Mouse (Mus musculus) heart, embryonic 14.5 days (tissue): Measurements from ENCODE around the gene Nhlrc3. TPM values are rescaled to one million over a fixed set of nuclear protein-coding genes. Genes with fewer than 3 reads are reported as not detected.

ENCODE experiments used
- ATAC-seq: fragments of 200-750 bp; cut with Nextera tagmentation; 2 replicates; pipeline ENCODE4 v1.8.0; 2017; ENCODE audit warnings: low read depth, moderate TSS enrichment; ENCODE audit not compliant: insufficient number of reproducible peaks, insufficient read depth, low FRiP score
- H3K27ac ChIP-seq, 2 experiments: fragments of 200-500 bp in 1 of 2; fragments of 300-500 bp in 1 of 2; sonication (generic) in 1 of 2; replicated peaks in 1 of 2; 2 replicates each; pipeline ENCODE4 v1.5.1; 2012 to 2014; ENCODE audit warnings: low read depth in 2 of 2, low read length in 2 of 2, control low read depth in 1 of 2, mild to moderate bottlenecking in 1 of 2, mixed read lengths in 1 of 2; ENCODE audit not compliant: control insufficient read depth in 1 of 2, insufficient read depth in 1 of 2
- H3K27me3 ChIP-seq: fragments of 300-500 bp; sonication (generic); 2 replicates; pipeline ENCODE4 v1.6.1; 2014; ENCODE audit warnings: mild to moderate bottlenecking, low read length, control low read depth; ENCODE audit not compliant: control insufficient read depth, insufficient read depth
- H3K36me3 ChIP-seq: fragments of 300-500 bp; sonication (generic); 2 replicates; pipeline ENCODE4 v1.6.1; 2014; ENCODE audit warnings: mild to moderate bottlenecking, control low read depth, low read length, mixed read lengths; ENCODE audit not compliant: control insufficient read depth, insufficient read depth
- H3K4me1 ChIP-seq, 2 experiments: fragments of 200-500 bp in 1 of 2; fragments of 300-500 bp in 1 of 2; sonication (generic) in 1 of 2; 2 replicates each; pipeline ENCODE4 v1.6.1; 2012 to 2014; ENCODE audit warnings: low read length in 2 of 2, control low read depth in 1 of 2, mixed read lengths in 1 of 2; ENCODE audit not compliant: control insufficient read depth in 2 of 2, insufficient read depth in 2 of 2
- H3K4me2 ChIP-seq: fragments of 300-500 bp; sonication (generic); 2 replicates; pipeline ENCODE4 v1.6.1; 2014; ENCODE audit warnings: mild to moderate bottlenecking, low read length
- H3K4me3 ChIP-seq, 2 experiments: fragments of 200-500 bp in 1 of 2; fragments of 300-500 bp in 1 of 2; sonication (generic) in 1 of 2; 2 replicates each; pipeline ENCODE4 v1.5.1; 2012 to 2014; ENCODE audit warnings: low read length in 2 of 2, mild to moderate bottlenecking in 2 of 2, control low read depth in 1 of 2, low read depth in 1 of 2, moderate library complexity in 1 of 2; ENCODE audit not compliant: control insufficient read depth in 1 of 2, insufficient read depth in 1 of 2
- H3K9ac ChIP-seq: fragments of 300-500 bp; sonication (generic); 2 replicates; pipeline ENCODE4 v1.6.1; 2014; ENCODE audit warnings: mild to moderate bottlenecking, low read length
- H3K9me3 ChIP-seq: fragments of 300-500 bp; sonication (generic); 2 replicates; pipeline ENCODE4 v1.6.1; 2016; ENCODE audit warnings: low read length, control low read depth; ENCODE audit not compliant: control insufficient read depth
- WGBS: fragments of 180-500 bp; shearing (Covaris S2); extraction: QIAGEN DNeasy Blood & Tissue Kit; methylation state at CpG from one replicate; pipeline ENCODE4 v1.1.7; 2014; 5-methylcytosine and 5-hydroxymethylcytosine counted together
- polyA plus RNA-seq: library from polyadenylated mRNA; unstranded; fragments of >200 nt; fragmentation: Nextera tagmentation; extraction: Ambion mirVana; gene quantifications from 2 replicates; pipeline ENCODE4 v1.2.1, GENCODE M21; 2014

Gene Nhlrc3
- polyA plus RNA-seq, 1 experiment from 2014 or later, result 7.0 TPM

DNA sequence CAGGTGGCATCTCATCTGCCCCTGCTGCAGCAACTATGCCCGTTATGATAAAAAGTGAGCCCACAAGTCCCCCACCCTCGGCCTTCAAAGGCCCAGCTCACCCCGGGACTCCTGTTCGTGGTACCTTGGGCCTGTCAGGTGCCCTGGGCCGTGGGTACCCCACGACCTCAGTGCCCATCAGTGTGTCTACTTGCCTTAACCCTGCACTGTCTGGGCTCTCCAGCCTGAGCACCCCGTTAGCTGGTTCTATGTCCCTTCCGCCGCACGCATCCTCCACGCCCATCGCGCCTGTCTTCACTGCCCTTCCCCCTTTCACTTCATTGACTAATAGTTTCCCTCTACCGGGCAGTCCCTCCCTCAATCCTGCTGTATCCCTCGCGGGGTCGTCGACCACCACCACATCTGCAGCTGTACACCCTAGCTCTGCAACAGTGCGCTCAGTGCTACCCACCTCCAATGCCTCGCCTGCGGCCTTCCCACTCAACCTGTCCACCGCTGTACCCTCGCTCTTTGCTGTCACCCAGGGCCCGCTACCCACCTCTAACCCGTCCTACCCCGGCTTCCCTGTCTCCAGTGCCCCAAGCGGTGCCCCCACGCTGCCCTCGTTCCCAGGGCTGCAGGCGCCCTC is 15.4 kb upstream of the Nhlrc3 start:
- Histone ChIP-seq H3K9ac (no peak overlapping the region), H3K27ac (no peak overlapping the region), H3K4me2 (no peak overlapping the region), H3K9me3 (no peaks in the 10 kb centered on the region), H3K4me1 (no peaks in the 10 kb centered on the region), H3K36me3 (peaks cover 86% of the 10 kb centered on the region), H3K27me3 (no peaks in the 10 kb centered on the region), H3K4me3 (no peak overlapping the region)
- whole genome bisulfite sequencing, result 92% methylated on average over 30 of the region's 30 CpGs
- no peak for ATAC-seq

DNA sequence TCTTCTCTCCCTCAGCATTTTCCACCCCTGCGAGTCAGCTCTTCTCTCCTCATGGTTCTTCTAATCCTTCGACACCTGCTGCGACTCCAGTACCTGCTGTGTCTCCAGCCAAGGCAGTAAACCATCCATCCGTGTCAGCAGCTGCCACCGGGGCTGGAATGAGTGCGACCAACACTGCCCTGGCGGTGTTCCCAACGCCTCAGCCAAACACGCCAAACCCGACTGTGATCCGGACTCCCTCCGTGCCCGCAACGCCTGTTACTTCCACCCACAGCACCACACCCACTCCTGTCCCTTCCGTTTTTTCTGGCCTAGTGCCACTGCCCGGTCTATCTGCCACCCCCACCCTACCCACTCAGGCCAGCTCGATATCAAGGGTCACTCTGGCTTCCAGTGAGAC is 14.3 kb upstream of the Nhlrc3 start:
- Histone ChIP-seq H3K4me1 (no peaks in the 10 kb centered on the region), H3K27me3 (no peaks in the 10 kb centered on the region), H3K9ac (no peak overlapping the region), H3K4me2 (no peak overlapping the region), H3K36me3 (peaks cover 96% of the 10 kb centered on the region), H3K4me3 (no peak overlapping the region), H3K27ac (no peak overlapping the region), H3K9me3 (no peaks in the 10 kb centered on the region)
- 86% methylated on average over 17 of the region's 17 CpGs for WGBS
- no peak for ATAC-seq

DNA sequence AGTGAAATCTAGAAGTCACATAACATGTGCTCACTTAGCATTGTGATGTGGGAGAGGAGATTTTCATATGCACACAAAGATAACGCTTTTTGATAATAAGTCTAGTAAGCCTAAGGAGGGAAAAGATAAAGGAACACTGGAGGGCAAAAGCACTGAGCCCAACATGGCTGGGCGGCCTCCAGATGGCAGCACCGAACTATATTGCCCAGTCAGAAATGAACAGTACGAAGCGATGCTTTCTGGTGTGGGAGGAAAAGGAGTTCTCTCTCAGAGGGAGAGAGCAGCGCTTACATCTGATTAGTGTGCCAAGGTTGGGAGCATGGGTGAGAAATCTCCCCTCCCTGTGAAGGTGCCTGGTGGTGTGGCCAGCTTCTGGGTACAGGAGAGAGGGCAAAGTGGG is 12.8 kb upstream of the Nhlrc3 start:
- H3K27me3 ChIP-seq, result no peaks in the 10 kb centered on the region
- 49% methylated on average over 6 of the region's 6 CpGs for WGBS
- no peak overlapping the region for H3K4me3 ChIP-seq
- H3K4me1 ChIP-seq, result no peaks in the 10 kb centered on the region
- H3K36me3 ChIP-seq, result peaks cover 98% of the 10 kb centered on the region
- no peak overlapping the region for H3K9ac ChIP-seq
- H3K9me3 ChIP-seq, result no peaks in the 10 kb centered on the region
- no peak overlapping the region for H3K4me2 ChIP-seq
- H3K27ac ChIP-seq, result no peak overlapping the region
- ATAC-seq, result no peak

DNA sequence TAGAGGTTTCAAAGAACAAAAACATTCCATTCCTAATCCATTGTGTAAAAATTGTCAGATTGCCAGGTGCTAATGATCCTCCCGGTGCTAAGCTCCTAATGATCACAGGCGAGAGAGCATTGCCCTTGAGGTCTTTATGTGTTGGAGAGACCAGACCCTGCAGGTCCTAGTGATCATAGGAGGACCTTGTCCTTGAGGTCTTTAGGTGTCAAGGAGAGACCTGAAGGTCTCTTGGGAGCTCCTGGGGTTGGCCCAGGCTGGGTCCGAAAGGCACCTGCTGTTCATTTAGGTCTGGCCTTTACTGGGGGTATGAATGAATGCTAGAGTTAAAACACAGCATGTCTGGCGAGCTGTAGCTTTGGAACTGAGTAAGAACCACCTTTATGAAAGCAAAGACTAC is 11.0 kb upstream of the Nhlrc3 start:
- no peak for ATAC-seq
- WGBS, result 66% methylated on average over 4 of the region's 4 CpGs
- no peak overlapping the region for H3K4me2 ChIP-seq
- no peaks in the 10 kb centered on the region for H3K9me3 ChIP-seq
- no peaks in the 10 kb centered on the region for H3K4me1 ChIP-seq
- no peak overlapping the region for H3K4me3 ChIP-seq
- H3K27me3 ChIP-seq, result no peaks in the 10 kb centered on the region
- no peak overlapping the region for H3K27ac ChIP-seq
- H3K36me3 ChIP-seq, result peaks cover 95% of the 10 kb centered on the region
- no peak overlapping the region for H3K9ac ChIP-seq

- 94% methylated on average over 5 of the region's 5 CpGs for WGBS
- no peak for ATAC-seq
- Histone ChIP-seq H3K4me1 (peaks cover 0 to 3% of the 10 kb centered on the region in 2 experiments; a peak in 1 of 4 replicates), H3K27me3 (no peaks in the 10 kb centered on the region), H3K9me3 (no peaks in the 10 kb centered on the region), H3K4me2 (no peak overlapping the region), H3K9ac (no peak overlapping the region), H3K36me3 (peaks cover 79% of the 10 kb centered on the region), H3K4me3 (no peak overlapping the region), H3K27ac (no peak overlapping the region)
Observed at GRCm38 (mm10) chr3:53472061-53472460, 8.9 kb upstream of the Nhlrc3 start.

DNA sequence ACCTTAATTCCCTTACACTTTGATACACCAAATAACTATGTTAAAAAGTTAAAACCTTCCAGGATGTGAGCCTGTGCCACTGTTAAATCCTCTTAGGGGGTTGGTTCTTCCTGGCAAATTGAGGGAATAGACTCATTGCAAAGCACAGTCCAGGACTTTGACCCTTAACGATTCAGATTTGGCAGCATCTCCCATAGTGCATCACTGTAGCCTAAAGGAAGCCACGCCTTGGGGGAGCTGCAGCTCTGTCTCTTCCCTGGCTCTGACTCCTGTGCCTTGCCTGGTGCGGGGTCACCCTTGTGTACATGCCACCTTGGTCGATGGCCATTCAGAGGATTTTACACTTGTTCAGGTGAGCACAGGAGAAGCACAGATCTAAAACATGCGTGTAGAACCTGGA is 6.5 kb upstream of the Nhlrc3 start:
- no peaks in the 10 kb centered on the region for H3K9me3 ChIP-seq
- no peak overlapping the region for H3K27ac ChIP-seq
- ATAC-seq, result no peak
- H3K27me3 ChIP-seq, result no peaks in the 10 kb centered on the region
- 95% methylated on average over 5 of the region's 5 CpGs for WGBS
- peaks cover 2 to 22% of the 10 kb centered on the region in 2 experiments for H3K4me1 ChIP-seq
- no peak overlapping the region for H3K4me2 ChIP-seq
- peaks cover 57% of the 10 kb centered on the region for H3K36me3 ChIP-seq
- no peak overlapping the region for H3K4me3 ChIP-seq
- no peak overlapping the region for H3K9ac ChIP-seq

DNA sequence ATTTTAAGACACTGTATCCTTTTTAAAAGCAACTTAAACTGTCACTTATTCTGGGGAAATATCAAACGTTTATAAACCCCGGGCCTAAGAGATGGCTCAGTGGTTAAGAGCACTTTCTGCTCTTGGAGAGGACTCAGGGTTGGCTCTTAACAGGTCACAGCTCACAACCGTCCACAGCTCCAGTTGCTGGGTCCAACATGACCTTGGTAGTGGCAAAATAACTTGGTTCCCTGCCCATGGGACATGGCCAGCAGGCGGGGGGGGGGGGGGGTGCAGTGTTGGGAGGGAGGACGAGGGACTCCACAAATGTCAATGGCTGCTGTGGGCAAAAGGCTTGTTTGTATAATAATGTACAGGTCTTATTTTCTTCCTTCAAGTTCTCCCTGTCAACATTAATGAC is 4.2 kb upstream of the Nhlrc3 start:
- H3K9ac ChIP-seq, result no peak overlapping the region
- peaks cover 34% of the 10 kb centered on the region for H3K36me3 ChIP-seq
- H3K4me2 ChIP-seq, result no peak overlapping the region
- peaks cover 2 to 22% of the 10 kb centered on the region in 2 experiments for H3K4me1 ChIP-seq
- no peak overlapping the region for H3K4me3 ChIP-seq
- no peak for ATAC-seq
- no peaks in the 10 kb centered on the region for H3K27me3 ChIP-seq
- no peaks in the 10 kb centered on the region for H3K9me3 ChIP-seq
- H3K27ac ChIP-seq, result no peak overlapping the region
- 65% methylated on average over 5 of the region's 5 CpGs for WGBS

- no peak overlapping the region for H3K27ac ChIP-seq
- no peak overlapping the region for H3K9ac ChIP-seq
- peaks cover 2 to 28% of the 10 kb centered on the region in 2 experiments for H3K4me1 ChIP-seq
- no peaks in the 10 kb centered on the region for H3K27me3 ChIP-seq
- no peaks in the 10 kb centered on the region for H3K9me3 ChIP-seq
- H3K36me3 ChIP-seq, result peaks cover 29% of the 10 kb centered on the region
- no peak for ATAC-seq
- no peak overlapping the region for H3K4me3 ChIP-seq
- WGBS, result 69% methylated on average over 9 of the region's 9 CpGs
- H3K4me2 ChIP-seq, result 0 out of 2 replicates have a peak overlapping the region, but pooled peaks have one; percentile 95
Observed at GRCm38 (mm10) chr3:53466481-53466880, 3.3 kb upstream of the Nhlrc3 start.
